Mouse (Mus musculus) liver, adult 2 months (tissue): ENCODE data around the gene Tbx2.

ENCODE experiments used
- CTCF ChIP-seq: fragments of 200-500 bp; IDR thresholded peaks from 2 replicates; pipeline ENCODE4 v1.5.1; 2011; ENCODE audit warnings: low read depth, low read length, control low read depth
- POLR2A ChIP-seq: fragments of 200-500 bp; IDR thresholded peaks from 2 replicates; pipeline ENCODE4 v1.6.1; 2011; ENCODE audit warnings: low read length, control low read depth; ENCODE audit not compliant: insufficient read depth; ENCODE audit errors: extremely low read depth

DNA sequence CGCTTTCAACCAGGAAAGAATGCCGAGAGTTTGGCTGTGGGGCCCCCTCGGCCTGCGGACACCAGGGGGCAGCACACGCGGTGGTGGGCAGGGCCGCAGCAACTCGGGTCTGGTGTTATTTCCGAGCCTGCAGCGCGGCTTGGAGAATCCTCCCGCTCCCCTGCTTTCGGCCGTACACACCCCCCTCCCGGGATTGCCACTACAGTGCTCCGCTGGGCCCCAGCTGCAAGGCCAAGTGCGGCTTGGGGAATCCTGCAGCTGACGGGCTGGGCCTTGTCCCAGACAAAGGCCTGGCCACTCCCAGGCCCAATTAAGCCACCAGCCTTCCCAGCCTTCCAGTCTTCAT is 11.0 kb downstream of the Tbx2 start:
- TF ChIP-seq CTCF (peak; percentile 84), POLR2A (no peak)
